Mouse (Mus musculus): ENCODE measurements around the gene Gpr152. TPM values are rescaled to one million over a fixed set of nuclear protein-coding genes. Genes with fewer than 3 reads are reported as not detected.

The Gpr152 gene
- total and polyA plus RNA-seq, 3 experiments: 0.03 TPM; not detected in 2

GRCm38 (mm10) chr19:4153232-4153654 is 13.7 kb downstream of the Gpr152 start, which contains the start of gene Ptprcap:
Ptprcap (plus strand) TSS chr19:4153604.
- H3K4me1 ChIP-seq (ENCODE audit: control insufficient read depth in 1 of 2, insufficient read depth in 2 of 2, low read length in 2 of 2): peaks cover 4 to 16% of the 10 kb centered on the region in 2 experiments; a peak in 3 of 4 replicates

DNA sequence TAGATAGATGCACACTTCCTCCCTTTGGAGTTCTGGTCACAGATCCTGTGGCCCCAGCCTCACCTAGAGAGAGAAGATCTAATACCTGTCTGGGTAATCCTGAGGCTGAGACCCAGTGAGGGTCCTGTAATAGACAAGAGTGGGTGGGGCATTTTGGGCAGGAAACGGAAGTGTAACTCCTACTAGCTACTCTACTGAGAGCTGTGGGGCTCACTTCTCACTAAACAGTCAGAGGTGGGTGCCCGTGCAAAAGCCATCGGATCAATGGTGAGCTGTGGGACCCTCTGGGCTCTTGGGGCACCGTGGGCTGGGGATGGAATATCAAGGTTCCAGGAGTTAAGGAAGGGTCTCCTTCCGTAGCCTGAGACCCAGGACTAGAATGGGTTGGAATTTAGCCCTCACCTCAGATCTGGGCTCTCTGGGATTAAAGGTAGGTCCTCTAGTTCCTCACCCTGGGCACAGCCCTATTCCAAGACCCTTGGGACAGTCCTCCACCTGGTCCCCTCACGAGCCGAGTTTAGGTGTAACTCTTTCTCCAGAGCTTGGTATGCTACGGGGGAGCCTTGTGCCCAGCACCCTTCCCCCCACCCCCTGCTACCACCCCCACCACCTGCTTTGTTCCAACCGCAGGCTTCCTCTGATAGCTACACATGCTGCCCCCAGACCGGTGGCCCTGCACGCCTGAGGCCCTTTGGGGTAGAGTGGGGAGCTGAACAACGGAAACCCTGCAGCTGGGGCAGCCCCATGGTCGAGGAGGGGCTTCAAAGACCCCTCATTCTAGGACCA is 15.0 kb downstream of the Gpr152 start:
- peak overlapping the region; percentile 59 to 62 for H3K4me3 ChIP-seq (ENCODE audit: control insufficient read depth in 1 of 2, insufficient read depth in 1 of 2, low read depth in 2 of 2, low read length in 2 of 2)
- H3K9me3 ChIP-seq (replicated peaks; ENCODE audit: insufficient read depth, low read length): no peaks in the 10 kb centered on the region
- H3K9ac ChIP-seq (ENCODE audit: control insufficient read depth, low read depth, low read length, poor library complexity, severe bottlenecking): peak overlapping the region; percentile 75
- peaks cover 4 to 10% of the 10 kb centered on the region in 2 experiments; a peak in 3 of 4 replicates for H3K4me1 ChIP-seq (ENCODE audit: control insufficient read depth in 1 of 2, insufficient read depth in 2 of 2, low read length in 2 of 2)
- H3K27me3 ChIP-seq (ENCODE audit: control insufficient read depth in 1 of 2, insufficient read depth in 2 of 2, low read length in 2 of 2): no peaks in the 10 kb centered on the region
- TF ChIP-seq SIN3A (IDR thresholded peaks at IDR 0.05; ENCODE audit: low read length) (peak; percentile 30; the same call in 1 of the 2 replicates), MAZ (IDR thresholded peaks at IDR 0.05; ENCODE audit: low read depth, low read length) (0 out of 2 replicates have a peak, but pooled peaks have one; percentile 8), USF1 (IDR thresholded peaks at IDR 0.05; ENCODE audit: low read depth, low read length) (no peak), TCF12 (IDR thresholded peaks at IDR 0.05; ENCODE audit: low read depth, low read length) (0 out of 2 replicates have a peak, but pooled peaks have one; percentile 26), NELFE (IDR thresholded peaks at IDR 0.05; ENCODE audit: low read depth, low read length) (peak; percentile 56), CHD2 (IDR thresholded peaks at IDR 0.05; ENCODE audit: low read length) (0 out of 2 replicates have a peak, but pooled peaks have one; percentile 44), TBP (IDR thresholded peaks at IDR 0.05; ENCODE audit: low read depth, low read length) (peak; percentile 62; the same call in 1 of the 2 replicates), MXI1 (IDR thresholded peaks at IDR 0.05; ENCODE audit: low read depth, low read length) (0 out of 2 replicates have a peak, but pooled peaks have one; percentile 48), SMC3 (IDR thresholded peaks at IDR 0.05; ENCODE audit: low read depth, low read length) (no peak), POLR2A (IDR thresholded peaks at IDR 0.05; ENCODE audit: control insufficient read depth in 1 of 2, insufficient read depth in 1 of 2, low read depth in 1 of 2, low read length in 2 of 2, poor library complexity in 1 of 2) (peak in 1 of 2 experiments; percentile 72; a peak in 2 of 4 replicates), GABPA (IDR thresholded peaks at IDR 0.05; ENCODE audit: low read depth, low read length) (no peak), RCOR1 (IDR thresholded peaks at IDR 0.05; ENCODE audit: low read depth, low read length) (no peak), EP300 (IDR thresholded peaks at IDR 0.05; ENCODE audit: low read depth in 1 of 2, low read length in 2 of 2) (0 out of 4 replicates have a peak, but pooled peaks of 1 of the 2 experiments have one; percentile 20), MYC (IDR thresholded peaks at IDR 0.05; ENCODE audit: low read depth, low read length) (no peak), JUND (IDR thresholded peaks at IDR 0.05; ENCODE audit: low read depth, low read length) (no peak), RAD21 (IDR thresholded peaks at IDR 0.05; ENCODE audit: low read depth, low read length) (no peak)
- H3K36me3 ChIP-seq (ENCODE audit: control insufficient read depth in 1 of 2, insufficient read depth in 2 of 2, low read length in 2 of 2): peaks cover 1 to 2% of the 10 kb centered on the region in 2 experiments; a peak in 3 of 4 replicates
- peak overlapping the region; percentile 70 for H3K27ac ChIP-seq (ENCODE audit: control insufficient read depth, low read depth, low read length)
- peak; percentile 58 for DNase-seq (ENCODE audit: low read depth, low spot score)
- peaks cover 9% of the 10 kb centered on the region for H3K79me2 ChIP-seq (ENCODE audit: control insufficient read depth, insufficient read depth, low read length, poor library complexity)

More at GRCm38 (mm10) chr19:4153232-4153654, 13.7 kb downstream of the Gpr152 start, which contains the start of gene Ptprcap:
- Histone ChIP-seq H3K4me3 (ENCODE audit: control insufficient read depth in 1 of 2, insufficient read depth in 1 of 2, low read depth in 2 of 2, low read length in 2 of 2) (peak within 1 kb of the TSS in 1 of 2 experiments; percentile 47; a peak in 1 of 4 replicates), H3K9me3 (replicated peaks; ENCODE audit: insufficient read depth, low read length) (no peaks in the 10 kb centered on the region), H3K27me3 (ENCODE audit: control insufficient read depth in 1 of 2, insufficient read depth in 2 of 2, low read length in 2 of 2) (no peaks in the 10 kb centered on the region), H3K9ac (ENCODE audit: control insufficient read depth, low read depth, low read length, poor library complexity, severe bottlenecking) (no peak within 1 kb of the TSS), H3K27ac (ENCODE audit: control insufficient read depth, low read depth, low read length) (peak within 1 kb of the TSS; percentile 43), H3K36me3 (ENCODE audit: control insufficient read depth in 1 of 2, insufficient read depth in 2 of 2, low read length in 2 of 2) (peaks cover 1 to 2% of the 10 kb centered on the region in 2 experiments; a peak in 2 of 4 replicates), H3K79me2 (ENCODE audit: control insufficient read depth, insufficient read depth, low read length, poor library complexity) (peaks cover 15% of the 10 kb centered on the region)
- TF ChIP-seq POLR2A (IDR thresholded peaks at IDR 0.05; ENCODE audit: control insufficient read depth in 1 of 2, insufficient read depth in 1 of 2, low read depth in 1 of 2, low read length in 2 of 2, poor library complexity in 1 of 2) (no peak), UBTF (IDR thresholded peaks at IDR 0.05; ENCODE audit: borderline replicate concordance, insufficient read depth, low read depth, low read length) (no peak), USF2 (IDR thresholded peaks at IDR 0.05; ENCODE audit: borderline replicate concordance in 1 of 2, insufficient read depth in 1 of 2, low read depth in 1 of 2, low read length in 2 of 2) (no peak), POLR2AphosphoS2 (IDR thresholded peaks at IDR 0.05; ENCODE audit: low read length) (no peak), GATA1 (IDR thresholded peaks at IDR 0.05; ENCODE audit: low read depth, low read length) (no peak), TAL1 (IDR thresholded peaks at IDR 0.05; ENCODE audit: low read length) (no peak), TBP (IDR thresholded peaks at IDR 0.05; ENCODE audit: low read depth, low read length) (no peak), MAX (IDR thresholded peaks at IDR 0.05; ENCODE audit: low read length) (no peak)
- no peak for DNase-seq (ENCODE audit: low read depth, low spot score)

Measured in MEL (cell line).